Mouse (Mus musculus) forebrain, embryonic 11.5 days (tissue): ENCODE data around the gene Synpo2l. TPM values are rescaled to one million over a fixed set of nuclear protein-coding genes. Genes with fewer than 3 reads are reported as not detected.

Experiments
- ATAC-seq: fragments of 200-750 bp; cut with Nextera tagmentation; replicated peaks from 2 replicates; pipeline ENCODE4 v1.8.0; 2017; ENCODE audit warnings: moderate TSS enrichment; ENCODE audit not compliant: low FRiP score
- DNase-seq: peaks from one replicate; pipeline ENCODE4 v3.0.0-alpha.2; 2017; ENCODE audit warnings: low spot score
- H3K27ac ChIP-seq: fragments of 300-500 bp; sonication (generic); 2 replicates; pipeline ENCODE4 v1.5.1; 2014; ENCODE audit warnings: low read depth, low read length
- H3K27me3 ChIP-seq: fragments of 300-500 bp; sonication (generic); 2 replicates; pipeline ENCODE4 v1.6.1; 2014; ENCODE audit warnings: mild to moderate bottlenecking, low read length, mixed read lengths; ENCODE audit not compliant: control insufficient read depth, insufficient read depth
- H3K36me3 ChIP-seq: fragments of 300-500 bp; sonication (generic); 2 replicates; pipeline ENCODE4 v1.6.1; 2014; ENCODE audit warnings: mild to moderate bottlenecking, low read length, moderate library complexity, mixed read lengths; ENCODE audit not compliant: control insufficient read depth, insufficient read depth
- H3K4me1 ChIP-seq: fragments of 300-500 bp; sonication (generic); replicated peaks from 2 replicates; pipeline ENCODE4 v1.6.1; 2014; ENCODE audit warnings: low read length, mixed read lengths; ENCODE audit not compliant: control insufficient read depth, insufficient read depth
- H3K4me2 ChIP-seq: fragments of 300-500 bp; sonication (generic); 2 replicates; pipeline ENCODE4 v1.6.1; 2014; ENCODE audit warnings: low read depth, mild to moderate bottlenecking, low read length, moderate library complexity, mixed read lengths; ENCODE audit not compliant: severe bottlenecking
- H3K4me3 ChIP-seq: fragments of 300-500 bp; sonication (generic); 2 replicates; pipeline ENCODE4 v1.5.1; 2014; ENCODE audit warnings: low read depth, low read length
- H3K9ac ChIP-seq: fragments of 300-500 bp; sonication (generic); 2 replicates; pipeline ENCODE4 v1.6.1; 2014; ENCODE audit warnings: low read length
- H3K9me3 ChIP-seq: fragments of 300-500 bp; sonication (generic); 2 replicates; pipeline ENCODE4 v1.6.1; 2016; ENCODE audit warnings: low read length, mixed read lengths; ENCODE audit not compliant: control insufficient read depth
- WGBS: fragments of 180-500 bp; shearing (Covaris S2); extraction: QIAGEN DNeasy Blood & Tissue Kit; methylation state at CpG from one replicate; pipeline ENCODE4 v1.1.7; 2014; 5-methylcytosine and 5-hydroxymethylcytosine counted together
- microRNA-seq: library from miRNA; unstranded; fragments of <30 nt; microRNA quantifications from one replicate; pipeline ENCODE4, GENCODE M21; 2016; ENCODE audit not compliant: insufficient number of aligned reads
- polyA plus RNA-seq: library from polyadenylated mRNA; unstranded; fragments of >200 nt; fragmentation: Nextera tagmentation; extraction: Ambion mirVana; gene quantifications from 2 replicates; pipeline ENCODE4 v1.2.1, GENCODE M21; 2014

The Synpo2l gene
- polyA plus RNA-seq, 1 experiment from 2014 or later, result 0.35 TPM

DNA sequence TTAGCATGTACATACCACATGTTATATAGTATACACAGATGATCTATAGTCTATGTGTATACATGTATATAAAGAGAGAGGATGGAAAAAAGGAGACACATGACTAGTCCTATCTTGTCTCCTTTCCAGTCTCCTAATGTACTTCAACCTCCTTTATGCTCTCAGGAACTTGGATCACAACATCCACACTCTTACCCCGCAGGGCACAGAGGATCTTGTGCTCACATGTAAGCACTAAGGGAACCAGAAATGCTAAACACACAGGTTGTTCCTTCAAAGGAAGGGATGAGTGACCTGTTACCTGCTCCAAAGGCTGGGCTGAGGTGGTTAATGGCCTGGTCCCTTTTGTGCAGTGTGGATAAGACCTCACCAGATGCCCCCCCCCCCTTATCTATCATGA is 55.3 kb downstream of the Synpo2l start:
- DNase-seq (no peak), ATAC-seq (no peak)
- H3K36me3 ChIP-seq, result no peaks in the 10 kb centered on the region
- 91% methylated on average over 1 of the region's 1 CpGs for WGBS
- H3K9me3 ChIP-seq, result no peaks in the 10 kb centered on the region
- no peaks in the 10 kb centered on the region for H3K4me1 ChIP-seq
- H3K4me2 ChIP-seq, result no peak overlapping the region
- H3K4me3 ChIP-seq, result no peak overlapping the region
- H3K27ac ChIP-seq, result no peak overlapping the region
- no peak overlapping the region for H3K9ac ChIP-seq
- no peaks in the 10 kb centered on the region for H3K27me3 ChIP-seq

DNA sequence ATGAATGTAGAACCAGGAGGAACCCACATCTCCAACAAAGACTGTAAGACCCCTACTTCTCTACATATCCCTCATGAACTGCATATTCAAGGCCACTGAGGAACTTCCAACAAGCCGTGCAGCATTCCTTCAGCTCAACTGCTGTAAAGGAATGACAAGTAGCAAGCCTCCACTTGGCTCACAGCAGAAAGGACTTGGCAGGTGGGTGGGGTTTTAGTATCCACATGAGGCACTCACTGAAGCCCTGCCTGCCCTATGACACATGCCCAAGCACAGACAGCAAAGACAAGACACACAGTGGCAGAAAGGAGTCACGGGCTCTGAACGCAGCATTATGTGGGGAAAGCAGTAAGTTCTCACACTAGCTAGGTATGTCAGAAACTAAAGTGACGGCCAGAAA is 58.0 kb downstream of the Synpo2l start:
- H3K27ac ChIP-seq, result no peak overlapping the region
- ATAC-seq, result no peak
- H3K4me3 ChIP-seq, result no peak overlapping the region
- H3K36me3 ChIP-seq, result no peaks in the 10 kb centered on the region; the same call in 1 of the 2 replicates
- no peak overlapping the region for H3K9ac ChIP-seq
- no peaks in the 10 kb centered on the region for H3K27me3 ChIP-seq
- H3K4me2 ChIP-seq, result no peak overlapping the region
- H3K9me3 ChIP-seq, result no peaks in the 10 kb centered on the region
- WGBS, result 91% methylated on average over 4 of the region's 4 CpGs
- no peak for DNase-seq
- H3K4me1 ChIP-seq, result no peaks in the 10 kb centered on the region

DNA sequence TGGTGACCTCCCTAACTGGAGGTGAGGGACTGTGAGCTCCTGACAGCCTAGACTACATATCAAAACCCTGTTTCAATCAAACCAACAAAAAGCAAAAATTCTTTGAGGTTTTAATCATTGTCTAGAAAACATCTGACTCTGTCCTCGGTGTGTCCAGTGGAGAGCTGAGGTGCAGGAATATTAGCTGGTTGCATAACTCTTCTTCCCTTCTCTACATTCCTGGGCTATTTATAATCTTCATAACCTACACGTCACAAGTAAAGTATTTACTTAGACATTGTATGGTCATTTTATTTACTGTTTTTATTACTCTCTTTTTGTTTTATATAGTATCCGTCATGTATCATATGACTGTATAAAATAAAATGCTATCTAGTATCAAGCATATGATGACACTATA is 58.6 kb downstream of the Synpo2l start:
- ATAC-seq, result no peak
- 91% methylated on average over 3 of the region's 3 CpGs for WGBS
- DNase-seq, result no peak

More for the DNA sequence above, 58.6 kb downstream of the Synpo2l start:
- Histone ChIP-seq H3K4me1 (no peaks in the 10 kb centered on the region), H3K36me3 (no peaks in the 10 kb centered on the region; the same call in 1 of the 2 replicates), H3K27me3 (no peaks in the 10 kb centered on the region), H3K4me3 (no peak overlapping the region), H3K27ac (no peak overlapping the region), H3K4me2 (no peak overlapping the region), H3K9ac (no peak overlapping the region), H3K9me3 (no peaks in the 10 kb centered on the region)

Small RNA genes within 50 kb of the gene (microRNA-seq; reads per million reads assigned to microRNA genes)
- not detected for gene Mir6946

Other genes starting within 250 kb of the Synpo2l start
- gene Cfap70, start 216.1 kb downstream of the Synpo2l start, polyA plus RNA-seq, result 0.24 and 0.64 TPM in 2 replicates
- gene Anxa7, start 188.2 kb downstream of the Synpo2l start, polyA plus RNA-seq, result 12.8 and 14.6 TPM in 2 replicates
- 1.1 and 1.4 TPM in 2 replicates for gene Mss51, start 171.5 kb downstream of the Synpo2l start, polyA plus RNA-seq
- 61.5 and 69.1 TPM in 2 replicates for gene Ppp3cb, start 121.8 kb downstream of the Synpo2l start, polyA plus RNA-seq
- 20.8 and 21.0 TPM in 2 replicates for gene Usp54, start 27.3 kb downstream of the Synpo2l start, polyA plus RNA-seq
- 0.28 TPM in 1 of 2 replicates, not detected in the other for gene Myoz1, start 11.8 kb downstream of the Synpo2l start, polyA plus RNA-seq
- 94.5 and 98.1 TPM in 2 replicates for gene Sec24c, start 6.0 kb upstream of the Synpo2l start, polyA plus RNA-seq
- 19.3 and 20.1 TPM in 2 replicates for gene Fut11, start 26.6 kb upstream of the Synpo2l start, polyA plus RNA-seq
- 236 and 256 TPM in 2 replicates for gene Chchd1, start 34.7 kb upstream of the Synpo2l start, polyA plus RNA-seq
- 31.7 and 37.3 TPM in 2 replicates for gene Zswim8, start 39.2 kb upstream of the Synpo2l start, polyA plus RNA-seq
- 25.7 and 32.5 TPM in 2 replicates for gene Ndst2, start 66.2 kb upstream of the Synpo2l start, polyA plus RNA-seq
- 46.8 and 52.0 TPM in 2 replicates for gene Camk2g, start 125.7 kb upstream of the Synpo2l start, polyA plus RNA-seq
- 0.25 and 0.31 TPM in 2 replicates for gene Plau, start 168.3 kb upstream of the Synpo2l start, polyA plus RNA-seq